Mouse (Mus musculus) MEL (cell line): Measurements from ENCODE around the gene Rbfox2.

Experiments used
- CHD1 ChIP-seq: IDR thresholded peaks from 2 replicates; pipeline ENCODE4 v1.6.1; 2012; ENCODE audit warnings: low read depth, mild to moderate bottlenecking, inconsistent platforms, low read length, improper control_type of control experiment
- MAX ChIP-seq: IDR thresholded peaks from 2 replicates; pipeline ENCODE4 v1.6.1; 2011; ENCODE audit warnings: low read length, improper control_type of control experiment

DNA sequence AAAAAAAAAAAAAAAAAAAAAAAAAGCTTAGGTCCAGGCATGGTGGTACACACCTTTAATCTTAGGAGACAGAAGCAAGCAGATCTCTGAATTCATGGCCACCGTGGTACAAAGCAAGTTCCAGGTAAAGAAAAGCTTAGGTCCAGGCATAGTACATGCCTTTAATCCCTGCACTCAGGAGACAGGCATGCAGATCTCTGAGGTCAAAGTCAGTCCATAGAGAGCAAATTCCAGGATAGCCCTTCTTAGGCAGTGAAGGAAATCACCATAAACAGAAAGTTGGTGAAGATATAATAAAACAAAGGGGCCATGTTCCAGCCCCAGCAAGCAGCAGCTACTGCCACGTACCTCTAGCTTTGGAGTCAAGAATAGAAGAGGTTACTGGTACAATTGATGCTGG, 44.0 kb downstream of the Rbfox2 start:
- TF ChIP-seq CHD1, result no peak
- no peak for TF ChIP-seq MAX
